Mouse (Mus musculus): ENCODE measurements around the gene Hs1bp3. TPM values are rescaled to one million over a fixed set of nuclear protein-coding genes. Genes with fewer than 3 reads are reported as not detected.
A peak's percentile ranks its signal among the peaks of the same experiment; 100 is the strongest.

The Hs1bp3 gene
- polyA plus RNA-seq, 1 experiment from 2014 or later, result 13.2 TPM

GRCm38 (mm10) chr12:8358344-8358966 lies 45.2 kb downstream of the Hs1bp3 start:
- H3K36me3 ChIP-seq, result no peaks in the 10 kb centered on the region
- H3K9me3 ChIP-seq (replicated peaks), result 0 out of 2 replicates have a peak, but pooled peaks cover 3% of the 10 kb centered on the region
- H3K27ac ChIP-seq, result no peak overlapping the region
- no peak overlapping the region for H3K4me2 ChIP-seq (replicated peaks)
- ATAC-seq (ENCODE audit: low FRiP score), result no peak
- 83% methylated on average over 5 of the region's 5 CpGs for WGBS
- H3K4me3 ChIP-seq, result no peak overlapping the region
- H3K27me3 ChIP-seq, result no peaks in the 10 kb centered on the region
- no peaks in the 10 kb centered on the region for H3K4me1 ChIP-seq
- no peak overlapping the region for H3K9ac ChIP-seq

- peaks cover 7% of the 10 kb centered on the region for H3K4me1 ChIP-seq
- H3K27ac ChIP-seq, result no peak overlapping the region
- WGBS, result 98% methylated on average over 3 of the region's 3 CpGs
- no peak overlapping the region for H3K4me3 ChIP-seq
- H3K36me3 ChIP-seq, result no peaks in the 10 kb centered on the region
- H3K9ac ChIP-seq, result no peak overlapping the region
- H3K4me2 ChIP-seq (replicated peaks), result no peak overlapping the region
- H3K9me3 ChIP-seq (replicated peaks), result 0 out of 2 replicates have a peak, but pooled peaks cover 3% of the 10 kb centered on the region
- no peak for ATAC-seq (ENCODE audit: low FRiP score)
- no peaks in the 10 kb centered on the region for H3K27me3 ChIP-seq
Measured at GRCm38 (mm10) chr12:8359418-8360112, 46.3 kb downstream of the Hs1bp3 start.

- Histone ChIP-seq H3K9me3 (replicated peaks) (no peaks in the 10 kb centered on the region), H3K4me1 (peaks cover 17% of the 10 kb centered on the region), H3K27me3 (no peaks in the 10 kb centered on the region), H3K4me3 (no peak overlapping the region), H3K27ac (no peak overlapping the region), H3K4me2 (replicated peaks) (no peak overlapping the region), H3K36me3 (no peaks in the 10 kb centered on the region), H3K9ac (no peak overlapping the region)
- WGBS, result 69% methylated on average over 5 of the region's 5 CpGs
- no peak for ATAC-seq (ENCODE audit: low FRiP score)
Measured at GRCm38 (mm10) chr12:8361866-8362265, 48.6 kb downstream of the Hs1bp3 start.

- no peak overlapping the region for H3K27ac ChIP-seq
- H3K36me3 ChIP-seq, result no peaks in the 10 kb centered on the region
- H3K27me3 ChIP-seq, result no peaks in the 10 kb centered on the region
- WGBS, result 84% methylated on average over 7 of the region's 7 CpGs
- no peak overlapping the region for H3K9ac ChIP-seq
- no peak overlapping the region for H3K4me2 ChIP-seq (replicated peaks)
- ATAC-seq (ENCODE audit: low FRiP score), result no peak
- no peaks in the 10 kb centered on the region for H3K9me3 ChIP-seq (replicated peaks)
- no peak overlapping the region for H3K4me3 ChIP-seq
- peaks cover 17% of the 10 kb centered on the region for H3K4me1 ChIP-seq
Measured at GRCm38 (mm10) chr12:8362400-8362799, 49.2 kb downstream of the Hs1bp3 start.

- Histone ChIP-seq H3K27ac (0 out of 2 replicates have a peak overlapping the region, but pooled peaks have one; percentile 41), H3K4me2 (replicated peaks) (no peak overlapping the region), H3K9ac (no peak overlapping the region), H3K27me3 (no peaks in the 10 kb centered on the region), H3K4me3 (no peak overlapping the region), H3K9me3 (replicated peaks) (no peaks in the 10 kb centered on the region), H3K4me1 (peaks cover 17% of the 10 kb centered on the region), H3K36me3 (no peaks in the 10 kb centered on the region)
- 11% methylated on average over 6 of the region's 6 CpGs for WGBS
- ATAC-seq (ENCODE audit: low FRiP score), result peak; percentile 85
Measured at GRCm38 (mm10) chr12:8364321-8364838, 51.1 kb downstream of the Hs1bp3 start.

GRCm38 (mm10) chr12:8365336-8365735 lies 52.1 kb downstream of the Hs1bp3 start:
- Histone ChIP-seq H3K9ac (no peak overlapping the region), H3K4me3 (no peak overlapping the region), H3K27me3 (no peaks in the 10 kb centered on the region), H3K27ac (no peak overlapping the region), H3K4me1 (peaks cover 17% of the 10 kb centered on the region), H3K9me3 (replicated peaks) (no peaks in the 10 kb centered on the region), H3K4me2 (replicated peaks) (no peak overlapping the region), H3K36me3 (no peaks in the 10 kb centered on the region)
- WGBS, result 53% methylated on average over 7 of the region's 7 CpGs
- ATAC-seq (ENCODE audit: low FRiP score), result no peak

GRCm38 (mm10) chr12:8365905-8366576 lies 52.8 kb downstream of the Hs1bp3 start:
- H3K9me3 ChIP-seq (replicated peaks), result no peaks in the 10 kb centered on the region
- peaks cover 17% of the 10 kb centered on the region for H3K4me1 ChIP-seq
- no peak overlapping the region for H3K4me2 ChIP-seq (replicated peaks)
- ATAC-seq (ENCODE audit: low FRiP score), result no peak
- H3K4me3 ChIP-seq, result no peak overlapping the region
- no peaks in the 10 kb centered on the region for H3K27me3 ChIP-seq
- H3K27ac ChIP-seq, result no peak overlapping the region
- 81% methylated on average over 5 of the region's 5 CpGs for WGBS
- no peak overlapping the region for H3K9ac ChIP-seq
- H3K36me3 ChIP-seq, result no peaks in the 10 kb centered on the region

GRCm38 (mm10) chr12:8366688-8367087 lies 53.5 kb downstream of the Hs1bp3 start:
- no peak overlapping the region for H3K4me3 ChIP-seq
- H3K27me3 ChIP-seq, result no peaks in the 10 kb centered on the region
- no peak overlapping the region for H3K4me2 ChIP-seq (replicated peaks)
- no peaks in the 10 kb centered on the region for H3K9me3 ChIP-seq (replicated peaks)
- H3K9ac ChIP-seq, result no peak overlapping the region
- H3K4me1 ChIP-seq, result peaks cover 17% of the 10 kb centered on the region
- no peaks in the 10 kb centered on the region for H3K36me3 ChIP-seq
- 74% methylated on average over 3 of the region's 3 CpGs for WGBS
- ATAC-seq (ENCODE audit: low FRiP score), result no peak
- no peak overlapping the region for H3K27ac ChIP-seq

GRCm38 (mm10) chr12:8371746-8372510 lies 58.7 kb downstream of the Hs1bp3 start:
- ATAC-seq (ENCODE audit: low FRiP score), result no peak
- Histone ChIP-seq H3K9me3 (replicated peaks) (no peaks in the 10 kb centered on the region), H3K9ac (no peak overlapping the region), H3K4me2 (replicated peaks) (no peak overlapping the region), H3K36me3 (no peaks in the 10 kb centered on the region), H3K27me3 (no peaks in the 10 kb centered on the region), H3K27ac (no peak overlapping the region), H3K4me3 (no peak overlapping the region), H3K4me1 (no peaks in the 10 kb centered on the region)
- WGBS, result 87% methylated on average over 5 of the region's 5 CpGs

- no peaks in the 10 kb centered on the region for H3K9me3 ChIP-seq (replicated peaks)
- no peak overlapping the region for H3K9ac ChIP-seq
- H3K4me3 ChIP-seq, result no peak overlapping the region
- no peaks in the 10 kb centered on the region for H3K27me3 ChIP-seq
- no peak overlapping the region for H3K27ac ChIP-seq
- no peak overlapping the region for H3K4me2 ChIP-seq (replicated peaks)
- H3K4me1 ChIP-seq, result no peaks in the 10 kb centered on the region
- WGBS, result 87% methylated on average over 7 of the region's 7 CpGs
- no peaks in the 10 kb centered on the region for H3K36me3 ChIP-seq
- no peak for ATAC-seq (ENCODE audit: low FRiP score)
Measured at GRCm38 (mm10) chr12:8372511-8373180, 59.4 kb downstream of the Hs1bp3 start.

GRCm38 (mm10) chr12:8373741-8374140 lies 60.5 kb downstream of the Hs1bp3 start:
- no peak overlapping the region for H3K4me3 ChIP-seq
- H3K4me1 ChIP-seq, result no peaks in the 10 kb centered on the region
- H3K9ac ChIP-seq, result no peak overlapping the region
- WGBS, result 75% methylated on average over 5 of the region's 5 CpGs
- no peaks in the 10 kb centered on the region for H3K9me3 ChIP-seq (replicated peaks)
- no peaks in the 10 kb centered on the region for H3K36me3 ChIP-seq
- H3K27ac ChIP-seq, result no peak overlapping the region
- ATAC-seq (ENCODE audit: low FRiP score), result no peak
- H3K27me3 ChIP-seq, result no peaks in the 10 kb centered on the region
- no peak overlapping the region for H3K4me2 ChIP-seq (replicated peaks)
